Mouse (Mus musculus): Measurements from ENCODE around the gene Ly6g6e. TPM values are rescaled to one million over a fixed set of nuclear protein-coding genes. Genes with fewer than 3 reads are reported as not detected.
"Not testable (repeated sequence)": the region's sequence is repeated elsewhere in the genome, so short reads cannot be mapped to it uniquely, and the experiment has no call there.

Gene Ly6g6e
- total RNA-seq (2021): not detected

DNA sequence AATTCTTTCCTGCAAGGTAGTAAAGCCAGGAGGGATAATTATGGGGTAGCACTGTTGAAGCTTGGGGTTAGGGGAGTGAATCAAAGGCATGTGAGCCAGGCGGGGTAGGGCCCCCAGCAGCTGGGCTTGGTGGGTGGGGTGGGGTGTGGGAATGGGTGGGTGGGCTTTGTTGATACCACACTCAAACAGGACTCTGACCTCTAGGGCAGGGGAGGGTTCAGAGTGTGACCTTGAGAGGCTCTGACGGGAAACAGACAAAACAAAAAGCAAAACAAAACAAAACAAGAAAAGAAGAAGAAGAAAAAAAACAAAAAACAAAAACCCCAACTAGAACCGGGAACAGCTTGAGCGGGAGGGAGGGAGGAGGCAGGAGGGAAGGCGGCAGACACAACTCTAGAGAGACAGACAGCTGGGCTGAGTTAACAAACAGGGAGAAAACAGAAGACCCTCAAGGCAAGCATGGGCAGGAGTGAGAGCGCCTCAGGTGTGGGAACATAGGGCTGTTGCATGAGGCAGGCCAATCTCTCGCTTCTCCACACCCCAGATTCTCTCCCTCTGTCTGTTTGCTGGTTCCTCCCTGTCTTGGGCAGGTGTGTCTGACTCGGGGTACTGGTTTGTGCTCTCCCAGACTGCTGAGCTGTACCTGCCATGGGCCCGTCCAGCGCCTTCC, at the start of gene Ly6g6e:
TSS of gene Ly6g6e (plus strand) at position 396 of the 670 bp plus-strand sequence.
- intact Hi-C loops (cut with DNase I): no loop called here
- DNase-seq: no peak

DNA sequence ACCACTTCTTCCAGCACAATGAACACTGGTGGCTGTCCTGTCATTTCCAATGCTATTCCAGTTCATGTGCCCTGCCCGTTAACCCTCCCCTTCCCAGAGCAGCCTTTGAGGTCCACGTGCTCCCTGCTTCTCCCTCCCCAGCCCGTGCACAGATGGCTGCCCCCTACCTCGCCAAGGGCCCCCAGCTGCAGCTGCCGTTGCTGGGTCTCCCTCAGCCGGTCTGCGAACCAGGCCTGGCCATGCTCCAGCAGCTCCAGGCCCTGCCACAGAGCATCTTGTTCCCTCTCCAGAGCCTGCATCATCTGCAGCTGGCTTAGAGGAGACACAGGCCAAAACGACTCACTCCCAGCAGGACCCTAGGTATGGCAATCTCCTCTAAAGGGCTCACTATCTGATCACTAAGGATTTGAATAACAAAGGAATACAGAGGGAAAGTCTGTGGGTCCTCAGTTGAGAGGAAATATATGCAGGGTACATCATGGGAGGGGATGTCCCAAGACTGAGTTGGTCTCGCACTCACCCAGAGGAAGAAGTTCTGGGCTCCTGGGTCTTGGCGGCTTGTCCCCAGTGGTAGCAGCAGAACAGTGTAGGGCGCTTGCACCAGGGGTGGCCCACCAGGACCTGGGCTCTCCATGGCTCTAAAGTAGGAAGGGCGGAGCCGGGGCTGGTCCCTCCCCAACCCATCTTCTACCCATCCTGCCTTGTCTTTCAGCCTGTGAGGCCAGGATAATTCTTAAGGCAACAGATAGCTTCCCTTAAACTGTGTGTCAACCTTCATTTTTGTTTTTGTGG, 49.2 kb upstream of the Ly6g6e start, which contains the start of gene Sapcd1:
TSS of gene Sapcd1 (minus strand) at position 740 of the 792 bp plus-strand sequence.
- DNase-seq: no peak
- intact Hi-C loops (cut with DNase I): loop anchor here (2.0 kb wide), 1 partner anchor 13 kb away; no protein-coding TSS in a partner anchor

DNA sequence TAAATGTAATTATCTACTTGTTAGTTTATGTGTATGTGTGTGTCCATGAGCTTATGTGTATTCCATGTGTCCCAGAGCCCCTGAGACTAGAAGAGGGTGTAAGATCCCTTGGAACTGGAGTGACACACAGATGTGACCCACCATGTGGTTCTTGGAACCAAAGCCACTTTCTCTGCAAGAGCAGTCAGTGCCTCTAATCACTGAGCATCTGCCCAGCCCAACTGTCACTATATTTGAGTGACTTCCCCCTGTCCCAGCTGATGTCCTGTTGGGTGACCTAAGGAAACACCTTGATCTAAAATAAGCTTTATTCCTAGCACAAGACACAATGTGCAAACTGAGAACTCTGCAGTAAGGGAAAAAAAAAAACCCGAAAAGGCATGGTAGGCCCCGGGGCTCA, 48.4 kb upstream of the Ly6g6e start:
- intact Hi-C loops (cut with DNase I): no loop called here
- DNase-seq: no peak

DNA sequence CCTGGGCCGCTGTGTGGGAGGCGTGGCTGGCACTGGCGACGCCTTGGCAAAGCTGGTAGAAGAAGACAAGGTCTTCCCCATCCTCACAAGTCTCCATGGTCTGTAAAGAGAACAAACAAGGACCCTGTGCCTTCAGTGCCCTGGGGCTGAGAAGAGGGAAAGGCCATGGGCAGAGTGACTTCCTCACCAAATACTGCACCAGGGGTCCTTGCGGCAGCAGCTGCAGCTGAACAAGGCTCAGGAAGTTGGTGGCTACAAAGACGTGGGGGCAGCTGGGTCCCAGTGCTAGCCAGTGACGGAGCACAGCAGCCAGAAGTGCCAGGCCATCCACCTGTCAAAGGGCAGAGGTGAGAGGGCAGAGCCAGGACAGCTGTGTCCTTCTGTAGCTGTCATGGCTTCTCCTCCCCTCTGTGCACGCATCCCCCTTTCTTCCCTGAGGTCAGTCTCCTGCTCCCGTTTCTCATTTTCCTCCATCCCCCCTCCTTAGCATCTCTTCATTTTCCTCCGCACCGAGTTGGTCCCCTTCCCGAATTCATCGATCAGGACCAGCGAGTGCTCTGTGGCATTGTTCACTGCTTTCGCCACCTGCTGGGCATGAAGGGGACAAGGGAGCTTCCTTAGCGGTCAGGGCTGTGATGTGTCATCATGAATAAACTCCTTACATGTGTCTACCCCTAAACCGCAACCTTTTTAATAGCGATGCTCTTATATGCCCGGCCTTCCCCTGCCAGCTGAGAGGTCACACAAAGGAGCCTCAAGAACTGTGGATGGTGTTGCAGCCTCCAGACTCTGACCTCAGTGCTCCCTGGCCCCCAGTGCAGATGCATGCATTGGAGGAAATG, 46.8 kb upstream of the Ly6g6e start:
- intact Hi-C loops (cut with DNase I): no loop called here
- DNase-seq: no peak

DNA sequence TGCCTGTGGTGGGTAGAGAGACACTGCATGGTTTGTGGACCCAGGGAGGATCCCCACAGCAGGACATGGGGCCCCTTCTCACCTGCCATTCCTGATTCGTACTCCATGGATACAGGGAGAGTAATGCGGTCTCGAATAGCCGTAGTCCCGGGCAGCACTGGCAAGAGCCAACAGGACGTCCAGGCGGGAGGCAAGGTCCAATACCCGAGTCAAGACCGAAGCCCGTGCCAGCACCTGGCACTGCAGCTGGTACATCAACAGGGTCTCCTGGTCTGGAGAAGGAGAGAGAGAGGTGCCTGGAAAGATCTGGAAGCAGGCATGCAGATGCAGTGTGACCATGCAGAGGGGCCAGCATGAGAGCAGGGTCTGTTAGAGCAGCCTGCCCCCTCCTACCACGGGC, 45.4 kb upstream of the Ly6g6e start:
- intact Hi-C loops (cut with DNase I): no loop called here
- DNase-seq: no peak

DNA sequence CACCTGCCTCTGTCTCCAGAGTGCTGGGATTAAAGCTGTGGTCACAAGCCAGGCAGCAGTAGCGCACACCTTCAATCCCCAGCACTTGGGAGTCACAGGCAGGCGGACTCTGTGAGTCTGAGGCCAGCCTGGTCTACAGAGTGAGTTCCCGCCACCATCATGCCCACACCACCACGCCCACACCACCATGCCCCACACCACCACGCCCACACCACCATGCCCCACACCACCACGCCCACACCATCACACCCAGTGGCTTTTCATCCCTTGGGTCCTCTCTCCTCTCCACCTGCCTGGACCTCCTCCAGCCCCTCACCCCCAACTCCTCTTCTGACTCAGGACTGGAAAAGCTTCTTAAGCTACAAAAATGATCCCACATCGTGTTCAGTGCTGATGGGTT, 44.8 kb upstream of the Ly6g6e start:
- intact Hi-C loops (cut with DNase I): no loop called here
- DNase-seq: no peak

DNA sequence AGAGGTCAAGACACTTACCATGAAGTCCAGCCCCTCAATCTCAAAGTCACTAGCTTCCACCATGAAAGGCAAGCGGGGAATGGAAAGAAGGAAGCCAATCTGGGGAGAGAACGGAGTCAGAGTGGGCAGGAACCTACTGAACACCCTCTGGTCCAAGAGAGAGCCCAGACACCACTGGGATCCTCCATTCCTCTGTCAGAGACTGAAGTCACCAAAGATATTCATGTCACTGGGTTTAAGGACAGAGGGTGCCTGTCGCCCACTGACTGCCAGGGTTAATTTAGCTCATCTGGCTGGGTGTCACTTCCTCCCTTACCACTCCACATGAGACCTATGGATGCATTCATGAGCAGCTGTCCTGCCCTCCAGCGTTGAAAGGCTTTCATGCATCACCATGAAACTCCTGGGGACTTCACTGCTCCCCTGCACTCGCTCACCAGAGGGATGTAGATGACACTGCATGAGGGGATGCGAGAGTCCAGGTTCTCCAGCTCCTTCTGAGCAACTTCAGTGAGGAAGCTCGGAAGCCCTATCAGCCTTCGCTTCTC, 44.3 kb upstream of the Ly6g6e start:
- DNase-seq: no peak
- intact Hi-C loops (cut with DNase I): no loop called here

DNA sequence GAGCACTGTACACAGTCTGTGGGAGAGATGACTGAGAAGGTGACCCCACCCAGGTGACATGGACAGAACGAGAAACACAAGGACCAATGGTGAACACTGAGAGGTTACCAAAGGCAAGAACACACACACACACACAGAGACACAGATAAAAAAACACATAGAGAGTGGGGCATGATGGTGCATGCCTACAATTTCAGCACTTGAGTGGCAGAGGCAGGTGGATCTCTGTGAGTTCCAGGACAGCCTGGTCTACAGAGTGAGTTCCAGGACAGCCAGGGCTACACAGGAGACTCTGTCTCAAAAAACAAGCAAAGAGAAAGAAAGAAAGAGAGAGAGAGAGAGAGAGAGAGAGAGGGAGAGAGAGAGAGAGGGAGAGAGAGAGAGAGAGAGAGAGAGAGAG, 43.0 kb upstream of the Ly6g6e start:
- intact Hi-C loops (cut with DNase I); DNase-seq: not testable (repeated sequence)

DNA sequence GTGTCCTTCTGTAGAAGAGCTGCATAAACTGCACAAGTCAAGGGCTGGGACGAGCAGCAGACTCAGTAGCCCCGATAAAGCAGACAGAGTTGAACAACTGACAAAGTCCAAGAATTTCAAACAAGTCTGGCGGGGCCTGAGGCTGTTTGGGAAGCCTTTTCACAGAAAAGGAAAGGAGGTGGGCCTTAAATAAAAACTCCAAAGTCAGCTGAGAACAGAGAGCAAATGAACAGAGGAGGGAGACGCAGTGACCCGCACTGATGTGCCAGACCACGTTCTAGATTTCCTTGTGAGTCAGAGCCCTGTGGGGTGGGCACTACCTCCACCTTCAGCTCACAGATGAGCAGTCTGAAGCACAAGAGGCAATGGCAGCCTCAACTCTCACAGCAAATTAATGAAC, 41.8 kb upstream of the Ly6g6e start:
- no peak for DNase-seq
- intact Hi-C loops (cut with DNase I): no loop called here

DNA sequence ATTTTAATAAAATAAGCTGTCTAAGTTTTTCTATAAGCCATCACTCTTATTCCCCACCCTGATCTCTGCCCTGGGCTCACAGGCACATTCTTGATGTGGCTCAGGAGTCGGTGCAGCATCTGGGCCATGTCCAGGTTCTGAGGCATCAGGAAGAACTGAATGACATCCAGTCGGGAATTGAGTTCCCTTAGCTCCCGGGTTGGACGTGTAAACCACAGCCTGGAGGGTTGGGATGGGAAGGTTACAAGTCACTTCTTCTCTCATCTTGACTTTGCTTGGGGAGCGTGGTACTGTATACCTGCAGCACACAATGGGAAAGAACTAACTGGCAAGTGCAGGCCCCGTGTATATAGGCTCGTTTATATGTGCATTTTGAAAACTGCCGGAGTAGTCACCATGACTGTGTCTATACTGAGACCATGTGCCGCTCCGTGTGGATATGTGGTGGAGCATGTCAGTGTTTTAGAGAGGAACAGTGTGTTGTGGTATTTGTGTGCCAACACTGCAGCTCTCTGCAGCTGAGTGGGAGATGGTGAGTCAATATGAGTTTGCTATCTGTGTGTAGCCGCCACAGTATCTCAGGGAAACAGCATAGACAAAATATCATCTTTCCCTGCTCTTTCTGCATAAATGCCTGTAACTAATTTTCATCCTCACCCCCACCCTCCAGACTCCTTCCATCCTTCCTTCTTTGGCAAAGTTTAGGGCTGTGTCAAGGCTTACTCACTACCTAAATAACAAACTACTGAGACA, 37.4 kb upstream of the Ly6g6e start:
- DNase-seq: no peak
- intact Hi-C loops (cut with DNase I): no loop called here

DNA sequence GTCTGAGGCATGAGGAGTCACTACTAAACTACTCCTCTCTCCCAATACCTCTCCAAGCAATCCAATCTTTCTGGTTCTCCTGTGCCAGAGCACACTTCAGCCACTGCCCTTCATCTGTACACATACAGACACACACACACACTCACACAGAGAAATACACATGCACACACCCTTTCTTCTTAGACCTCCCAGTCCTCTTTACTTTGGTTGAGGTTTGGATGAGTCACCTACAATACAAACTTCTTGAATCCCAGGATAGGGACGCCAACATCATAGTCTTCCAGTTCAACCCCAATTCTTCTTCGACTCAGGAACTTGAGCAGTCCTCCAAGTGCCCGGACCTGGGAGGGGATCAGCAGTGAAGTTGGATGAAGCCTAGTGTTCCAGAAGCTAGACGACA, 32.9 kb upstream of the Ly6g6e start:
- intact Hi-C loops (cut with DNase I): no loop called here
- DNase-seq: no peak

DNA sequence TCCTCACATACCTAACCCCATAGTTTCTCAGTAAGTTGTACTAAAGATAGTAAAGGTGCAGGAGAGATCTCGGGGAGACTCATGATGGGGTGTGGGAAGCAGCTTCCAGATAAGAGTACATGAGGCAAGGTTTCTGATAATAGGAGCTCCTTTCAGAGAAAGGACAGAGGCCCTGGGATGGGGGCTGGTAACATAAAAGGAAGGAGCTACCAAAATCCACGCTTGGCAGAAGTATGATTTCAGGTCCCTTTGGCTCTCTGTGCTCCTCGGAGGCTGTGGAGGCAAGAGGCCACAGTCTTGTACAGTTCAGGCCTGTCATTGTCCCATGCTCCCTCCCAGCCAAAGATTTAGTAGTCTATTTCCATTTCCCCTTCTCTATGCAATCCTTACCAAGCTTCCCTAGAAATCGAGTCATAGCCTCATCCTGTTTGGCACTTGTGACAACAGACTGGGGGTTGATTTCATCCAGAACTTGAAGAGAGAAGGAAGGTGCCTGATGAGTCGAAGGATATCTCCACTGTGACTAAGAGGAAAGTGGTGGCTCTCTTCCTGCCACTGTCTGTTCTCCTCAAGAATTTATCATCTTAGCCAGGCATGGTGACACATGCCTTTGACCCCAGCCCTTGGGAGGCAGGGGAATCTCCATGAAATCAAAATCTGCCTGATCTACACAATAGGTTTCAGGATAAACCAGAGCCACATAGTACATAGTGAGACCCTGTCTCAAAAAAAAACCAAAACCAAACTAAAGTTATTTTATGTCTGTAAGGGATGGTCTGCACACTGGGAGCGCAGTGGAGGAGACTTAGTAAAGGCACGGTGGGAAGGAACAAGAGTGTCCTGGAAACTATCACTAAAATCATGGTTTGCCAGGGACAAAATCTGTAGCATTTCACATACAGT, 31.5 kb upstream of the Ly6g6e start:
- no peak for DNase-seq
- intact Hi-C loops (cut with DNase I): no loop called here

DNA sequence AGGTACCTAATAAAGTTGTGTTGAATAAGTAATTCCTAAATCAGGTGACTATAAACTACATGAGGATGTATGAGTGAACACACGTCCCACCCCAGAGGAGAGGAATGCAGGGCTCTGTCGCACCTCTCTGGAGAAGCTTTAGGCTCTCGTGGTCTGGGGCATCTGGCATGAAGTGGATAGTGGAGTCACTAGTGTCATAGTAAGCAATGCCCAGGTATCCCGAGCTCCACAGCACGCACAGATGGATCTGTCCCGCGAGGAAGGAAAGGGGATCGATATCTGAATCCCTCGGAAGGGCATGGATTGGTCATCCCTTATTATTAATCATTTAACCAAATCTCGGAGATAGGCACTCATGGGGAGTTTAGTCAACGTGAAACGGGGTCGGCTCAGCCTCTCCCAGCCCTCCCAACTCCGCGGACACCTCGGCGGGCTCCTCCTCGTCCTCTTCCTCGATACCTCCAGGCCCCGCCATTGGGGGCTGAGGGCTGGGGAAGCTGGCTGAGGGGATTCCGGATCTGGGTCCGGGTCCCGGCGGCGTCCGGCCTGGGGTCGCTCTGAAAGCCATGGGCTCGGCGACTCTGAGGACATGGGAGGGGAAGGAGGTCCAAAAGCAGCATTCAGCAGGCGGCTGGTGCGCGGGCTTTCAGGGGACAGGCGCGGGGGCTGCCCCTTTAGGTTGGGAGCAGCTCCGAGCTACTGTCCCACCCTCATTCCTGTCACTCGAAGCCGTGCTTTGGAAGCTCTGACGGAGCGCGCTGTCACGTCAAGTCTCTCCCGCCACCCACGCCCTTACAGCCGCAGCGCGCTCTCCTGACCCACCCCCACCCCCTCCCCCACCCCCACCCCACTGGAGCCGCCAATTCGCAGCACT, 30.7 kb upstream of the Ly6g6e start:
- intact Hi-C loops (cut with DNase I): loop anchor here (1.0 kb wide), 1 partner anchor 24 kb away; no protein-coding TSS in a partner anchor
- DNase-seq: no peak

DNA sequence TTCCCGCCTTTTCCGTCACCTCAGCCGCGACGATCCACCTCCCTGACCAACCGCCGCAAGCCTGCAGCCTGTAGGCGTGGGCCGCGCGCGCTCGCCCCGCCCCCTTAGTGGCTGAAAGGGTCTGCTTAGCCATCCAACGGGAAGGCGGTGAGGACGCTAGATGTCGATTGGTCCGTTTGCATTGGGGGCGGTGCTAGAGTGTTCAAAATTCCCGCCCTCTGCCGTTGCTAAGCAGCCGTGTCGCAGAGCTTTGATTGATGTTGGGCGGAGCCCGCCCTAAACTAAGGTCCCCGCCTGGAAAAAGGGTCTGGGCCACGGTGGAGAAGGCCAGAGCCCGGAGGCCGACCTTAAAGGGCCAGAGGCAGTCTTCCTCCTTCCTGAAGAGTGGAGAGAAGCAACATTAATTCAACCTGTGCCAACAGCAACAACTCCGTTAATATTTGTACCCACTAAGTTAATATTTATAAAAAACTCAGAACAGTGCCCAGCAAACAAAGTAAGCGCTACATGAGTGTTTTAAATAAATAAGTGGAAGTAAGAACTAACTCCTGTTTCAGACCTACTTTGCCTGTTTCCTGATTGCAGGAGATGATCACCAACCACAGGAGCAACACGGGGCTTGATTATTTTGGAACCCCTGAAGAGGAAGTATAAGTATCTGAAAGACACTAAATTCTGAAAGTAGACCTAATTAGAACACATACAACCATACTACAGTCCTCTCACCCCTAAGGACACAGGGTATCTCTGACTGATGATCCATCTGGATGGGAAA, 29.8 kb upstream of the Ly6g6e start, which contains the start of gene Msh5:
TSS of gene Msh5 (minus strand) at position 65 of the 775 bp plus-strand sequence.
- intact Hi-C loops (cut with DNase I): loop anchor here (1.0 kb wide), 1 partner anchor 25 kb away; no protein-coding TSS in a partner anchor
- peak; percentile 96 to 98 for DNase-seq

DNA sequence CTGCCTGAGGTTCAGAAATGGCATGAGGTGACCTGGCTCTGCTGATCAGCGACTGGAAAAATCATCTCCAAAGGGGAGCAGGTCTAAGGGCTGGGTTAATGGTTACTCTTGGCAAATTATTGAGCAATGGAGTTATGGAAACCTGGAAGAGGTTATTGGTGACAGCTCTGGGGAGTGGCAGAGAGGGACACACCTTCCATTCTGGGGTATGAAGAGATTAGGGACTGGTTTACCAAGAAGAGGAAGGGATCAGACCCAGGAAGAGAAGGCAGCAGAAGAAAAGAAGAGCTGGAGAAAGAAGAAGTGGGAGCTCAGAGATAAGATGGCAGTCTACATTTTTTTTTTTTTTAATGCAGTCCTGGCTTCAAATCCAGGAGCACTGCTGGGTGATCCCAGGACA, 29.0 kb upstream of the Ly6g6e start:
- no peak for DNase-seq
- intact Hi-C loops (cut with DNase I): no loop called here

DNA sequence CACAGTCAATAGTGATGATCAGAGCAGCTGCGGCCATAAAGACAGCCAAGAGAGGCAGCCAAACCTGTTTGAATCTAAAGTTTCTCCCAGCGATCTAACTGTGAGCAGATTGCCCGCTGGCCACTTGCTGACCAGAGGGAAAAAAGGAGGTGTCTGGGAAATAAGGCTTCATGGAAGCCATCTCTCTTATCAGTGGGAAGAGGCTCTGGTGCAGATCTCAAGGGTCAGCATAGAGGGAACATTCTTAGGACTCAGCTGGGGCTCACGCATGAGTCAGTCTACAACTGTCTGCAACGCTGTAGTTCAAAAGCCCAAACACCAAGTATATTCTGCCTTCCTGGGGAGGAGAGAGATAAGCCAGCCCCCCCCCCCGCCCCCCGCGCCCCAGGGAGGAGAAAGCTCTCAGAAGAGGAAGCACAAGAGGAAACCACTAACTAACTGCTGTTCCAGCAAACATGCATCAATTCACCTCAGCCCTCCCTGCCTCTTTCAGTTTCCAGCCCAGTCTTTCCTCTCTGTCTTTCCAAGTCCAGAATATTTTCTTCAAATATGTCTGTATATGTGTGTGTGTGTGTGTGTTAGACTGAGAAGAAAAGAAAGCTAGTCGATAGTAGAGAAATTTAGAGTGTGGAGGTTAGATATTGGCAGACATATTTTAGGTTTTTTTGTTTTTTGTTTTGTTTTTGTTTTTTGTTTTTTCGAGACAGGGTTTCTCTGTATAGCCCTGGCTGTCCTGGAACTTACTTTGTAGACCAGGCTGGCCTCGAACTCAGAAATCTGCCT, 28.4 kb upstream of the Ly6g6e start:
- intact Hi-C loops (cut with DNase I): no loop called here
- no peak for DNase-seq
